Mouse (Mus musculus): ENCODE results near the gene Ppp1r16b. TPM values are rescaled to one million over a fixed set of nuclear protein-coding genes. Genes with fewer than 3 reads are reported as not detected.

Gene Ppp1r16b
- total and polyA plus RNA-seq, 3 experiments: under 0.01 to 0.67 TPM; not detected in 1

DNA sequence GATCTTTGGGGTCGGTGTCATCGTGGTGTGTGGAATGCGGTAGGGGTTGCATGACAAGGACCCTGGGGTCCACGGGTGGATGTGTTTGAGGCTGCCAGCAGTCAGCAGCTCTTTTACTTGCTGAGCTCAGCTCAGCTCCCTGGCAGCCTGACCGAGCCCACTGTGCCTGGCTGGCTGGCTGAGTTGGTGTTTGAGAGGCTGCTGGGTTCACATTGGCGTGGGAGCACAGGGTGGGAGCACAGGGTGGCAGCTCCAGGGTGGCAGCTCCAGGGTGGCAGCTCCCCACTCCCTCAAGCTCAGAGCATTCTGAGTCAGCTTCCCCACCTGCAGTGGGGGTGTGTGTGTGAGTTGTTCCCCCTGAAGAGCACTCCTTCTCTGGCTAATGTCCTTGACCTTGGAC is 34.7 kb downstream of the Ppp1r16b start:
- H3K4me3 ChIP-seq (ENCODE audit: control insufficient read depth in 1 of 2, insufficient read depth in 1 of 2, low read depth in 2 of 2, low read length in 2 of 2): no peak overlapping the region
- H3K27me3 ChIP-seq (ENCODE audit: control insufficient read depth in 1 of 2, insufficient read depth in 2 of 2, low read length in 2 of 2): peaks cover 0 to 2% of the 10 kb centered on the region in 2 experiments; a peak in 1 of 4 replicates
- DNase-seq (ENCODE audit: low read depth, low spot score): no peak
- no peaks in the 10 kb centered on the region for H3K4me1 ChIP-seq (ENCODE audit: control insufficient read depth in 1 of 2, insufficient read depth in 2 of 2, low read length in 2 of 2)
- H3K79me2 ChIP-seq (ENCODE audit: control insufficient read depth, insufficient read depth, low read length, poor library complexity): no peaks in the 10 kb centered on the region
- H3K36me3 ChIP-seq (ENCODE audit: control insufficient read depth in 1 of 2, insufficient read depth in 2 of 2, low read length in 2 of 2): no peaks in the 10 kb centered on the region
- TF ChIP-seq RAD21 (IDR thresholded peaks at IDR 0.05; ENCODE audit: low read depth, low read length) (no peak), ZKSCAN1 (IDR thresholded peaks at IDR 0.05; ENCODE audit: low read depth, low read length) (no peak), USF1 (IDR thresholded peaks at IDR 0.05; ENCODE audit: low read depth, low read length) (no peak), MYB (IDR thresholded peaks at IDR 0.05; ENCODE audit: low read depth, low read length) (no peak), MXI1 (IDR thresholded peaks at IDR 0.05; ENCODE audit: low read depth, low read length) (no peak), RCOR1 (IDR thresholded peaks at IDR 0.05; ENCODE audit: low read depth, low read length) (no peak), E2F4 (IDR thresholded peaks at IDR 0.05; ENCODE audit: borderline replicate concordance, low read depth, low read length) (no peak), CHD1 (IDR thresholded peaks at IDR 0.05; ENCODE audit: low read depth, low read length) (no peak), MAX (IDR thresholded peaks at IDR 0.05; ENCODE audit: low read length) (no peak), BHLHE40 (IDR thresholded peaks at IDR 0.05; ENCODE audit: borderline replicate concordance, low read depth, low read length) (no peak), TAL1 (IDR thresholded peaks at IDR 0.05; ENCODE audit: low read length) (no peak), USF2 (IDR thresholded peaks at IDR 0.05; ENCODE audit: borderline replicate concordance in 1 of 2, insufficient read depth in 1 of 2, low read depth in 1 of 2, low read length in 2 of 2) (no peak)
- no peak overlapping the region for H3K9ac ChIP-seq (ENCODE audit: control insufficient read depth, low read depth, low read length, poor library complexity, severe bottlenecking)
- H3K27ac ChIP-seq (ENCODE audit: control insufficient read depth, low read depth, low read length): no peak overlapping the region
- H3K9me3 ChIP-seq (replicated peaks; ENCODE audit: insufficient read depth, low read length): no peaks in the 10 kb centered on the region

DNA sequence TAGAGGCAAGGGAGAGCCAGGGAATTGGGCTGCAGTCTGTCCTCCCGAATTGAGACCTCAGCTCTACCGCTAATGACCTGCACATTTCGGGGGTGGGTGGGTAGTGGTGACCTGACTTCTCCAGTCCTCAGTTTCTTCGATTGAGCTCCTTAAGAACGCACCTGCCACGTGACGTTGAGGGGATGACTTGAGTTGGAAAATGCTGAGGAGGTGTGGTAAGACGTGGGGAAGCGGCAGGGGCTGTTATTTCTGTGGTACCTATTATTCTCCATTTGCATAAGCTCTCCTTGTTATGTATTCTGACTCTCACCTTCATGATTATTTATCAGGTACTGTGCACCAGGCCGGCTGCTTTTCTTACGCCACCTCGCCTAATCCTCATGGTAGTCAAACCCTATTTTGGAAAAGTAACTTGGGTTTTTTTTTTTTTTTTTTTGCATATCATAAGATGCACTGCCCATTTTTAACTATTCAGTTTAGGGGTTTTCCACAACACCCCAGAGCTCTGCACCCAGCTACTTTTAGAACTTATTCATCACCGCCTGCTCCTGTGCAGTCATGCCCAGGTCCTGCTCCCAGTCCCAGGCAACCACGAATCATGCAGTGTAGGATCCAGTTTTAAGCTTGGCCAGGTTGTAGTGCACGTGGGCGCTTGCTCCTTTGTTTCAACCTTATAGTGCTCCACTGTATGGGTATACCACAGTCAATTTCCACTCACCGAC is 35.5 kb downstream of the Ppp1r16b start:
- Histone ChIP-seq H3K36me3 (ENCODE audit: control insufficient read depth in 1 of 2, insufficient read depth in 2 of 2, low read length in 2 of 2) (no peaks in the 10 kb centered on the region), H3K4me3 (ENCODE audit: control insufficient read depth in 1 of 2, insufficient read depth in 1 of 2, low read depth in 2 of 2, low read length in 2 of 2) (no peak overlapping the region), H3K27me3 (ENCODE audit: control insufficient read depth in 1 of 2, insufficient read depth in 2 of 2, low read length in 2 of 2) (peaks cover 0 to 2% of the 10 kb centered on the region in 2 experiments; a peak in 2 of 4 replicates), H3K9me3 (replicated peaks; ENCODE audit: insufficient read depth, low read length) (no peaks in the 10 kb centered on the region), H3K79me2 (ENCODE audit: control insufficient read depth, insufficient read depth, low read length, poor library complexity) (no peaks in the 10 kb centered on the region), H3K27ac (ENCODE audit: control insufficient read depth, low read depth, low read length) (no peak overlapping the region), H3K4me1 (ENCODE audit: control insufficient read depth in 1 of 2, insufficient read depth in 2 of 2, low read length in 2 of 2) (no peaks in the 10 kb centered on the region), H3K9ac (ENCODE audit: control insufficient read depth, low read depth, low read length, poor library complexity, severe bottlenecking) (no peak overlapping the region)
- DNase-seq (ENCODE audit: low read depth, low spot score): no peak
- no peak for TF ChIP-seq CHD1 (IDR thresholded peaks at IDR 0.05; ENCODE audit: low read depth, low read length)
- no peak for TF ChIP-seq GABPA (IDR thresholded peaks at IDR 0.05; ENCODE audit: low read depth, low read length)
- no peak for TF ChIP-seq POLR2AphosphoS2 (IDR thresholded peaks at IDR 0.05; ENCODE audit: low read length)
- no peak for TF ChIP-seq ZMIZ1 (IDR thresholded peaks at IDR 0.05; ENCODE audit: low read depth, low read length)
- no peak for TF ChIP-seq MYC (IDR thresholded peaks at IDR 0.05; ENCODE audit: low read depth, low read length)
- no peak for TF ChIP-seq ZKSCAN1 (IDR thresholded peaks at IDR 0.05; ENCODE audit: low read depth, low read length)
- no peak for TF ChIP-seq TAL1 (IDR thresholded peaks at IDR 0.05; ENCODE audit: low read length)
- TF ChIP-seq NELFE (IDR thresholded peaks at IDR 0.05; ENCODE audit: low read depth, low read length): no peak
- TF ChIP-seq HCFC1 (IDR thresholded peaks at IDR 0.05; ENCODE audit: low read depth, low read length): no peak
- TF ChIP-seq MEF2A (IDR thresholded peaks at IDR 0.05; ENCODE audit: extremely low read depth, insufficient replicate concordance, low read depth, low read length, poor library complexity, severe bottlenecking): no peak
- no peak for TF ChIP-seq E2F4 (IDR thresholded peaks at IDR 0.05; ENCODE audit: borderline replicate concordance, low read depth, low read length)
- no peak for TF ChIP-seq TBP (IDR thresholded peaks at IDR 0.05; ENCODE audit: low read depth, low read length)
- TF ChIP-seq ETS1 (IDR thresholded peaks at IDR 0.05; ENCODE audit: low read depth, low read length): no peak
- TF ChIP-seq MXI1 (IDR thresholded peaks at IDR 0.05; ENCODE audit: low read depth, low read length): no peak
